Mouse (Mus musculus) layer of hippocampus, postnatal 36 days (tissue): ENCODE data around the gene Klhdc3. TPM values are rescaled to one million over a fixed set of nuclear protein-coding genes. Genes with fewer than 3 reads are reported as not detected.

Experiments
- DNase-seq, 2 experiments: peaks; one replicate each; pipeline ENCODE4 v3.0.0; 2022
- total RNA-seq, 2 experiments: library from RNA; stranded (reverse); gene quantifications; 2 replicates each; pipeline ENCODE4 v1.2.3; 2021

Klhdc3 gene
- total RNA-seq, 2 experiments from 2014 or later = 166 to 167 TPM

DNA sequence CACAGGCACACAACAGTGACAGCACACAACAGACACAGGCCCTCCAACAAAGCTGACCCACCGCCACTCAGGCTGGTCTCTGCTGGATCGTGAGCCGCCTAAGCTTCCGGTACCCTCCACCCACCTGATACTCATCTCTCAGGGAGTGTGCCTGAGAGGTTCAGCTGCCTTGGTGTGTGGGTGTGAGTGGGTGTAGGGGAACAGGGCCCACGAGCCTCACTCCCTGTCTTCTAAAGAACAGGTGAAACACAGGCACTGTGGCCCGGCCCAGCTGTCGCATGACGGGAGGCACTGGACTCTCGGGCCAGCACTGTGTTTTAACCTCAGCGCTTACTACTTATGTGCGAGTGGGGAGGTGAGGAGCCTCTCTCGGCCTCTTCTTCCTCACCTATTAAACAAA lies 21.4 kb upstream of the Klhdc3 start:
- DNase-seq = no peak

DNA sequence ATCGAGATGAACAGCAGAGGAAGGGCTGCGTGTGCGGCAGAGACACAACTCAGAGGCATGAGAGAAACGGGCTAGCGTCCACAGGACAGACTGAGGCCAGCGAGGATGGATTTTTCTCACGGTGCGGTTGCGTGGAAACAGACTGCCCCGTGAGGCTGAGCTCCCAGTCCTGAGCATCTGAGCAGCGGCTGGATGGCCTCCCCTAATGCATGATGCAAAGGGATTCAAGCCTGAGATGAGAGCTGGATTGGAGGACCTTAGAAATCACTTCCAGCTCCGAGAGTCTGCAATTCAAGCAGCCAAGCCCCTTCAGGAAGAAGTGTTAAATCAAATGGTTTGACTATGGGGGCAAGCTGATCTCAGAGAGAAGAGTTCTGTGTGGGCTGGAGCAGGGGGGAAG lies 20.8 kb upstream of the Klhdc3 start:
- no peak for DNase-seq

DNA sequence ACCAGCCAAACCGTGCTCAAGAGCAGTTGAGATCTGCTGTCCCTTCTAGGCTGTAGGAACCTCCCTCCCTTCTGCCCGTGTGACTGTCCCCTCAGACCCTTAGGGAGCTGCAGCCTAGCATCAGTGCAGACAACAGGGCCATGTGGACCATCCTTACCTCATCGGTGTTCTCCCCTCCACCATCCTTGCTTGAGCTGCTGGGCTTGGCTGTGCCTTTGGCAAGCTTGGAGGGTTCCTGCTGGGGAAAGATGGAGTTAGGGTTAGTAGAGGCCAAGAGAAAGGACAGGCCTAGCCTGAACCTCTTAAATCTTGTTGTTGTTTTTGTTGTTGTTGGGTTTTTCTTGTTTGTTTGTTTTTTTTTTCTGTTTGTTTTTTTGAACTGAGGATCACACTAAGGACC lies 19.2 kb upstream of the Klhdc3 start:
- DNase-seq = no peak

DNA sequence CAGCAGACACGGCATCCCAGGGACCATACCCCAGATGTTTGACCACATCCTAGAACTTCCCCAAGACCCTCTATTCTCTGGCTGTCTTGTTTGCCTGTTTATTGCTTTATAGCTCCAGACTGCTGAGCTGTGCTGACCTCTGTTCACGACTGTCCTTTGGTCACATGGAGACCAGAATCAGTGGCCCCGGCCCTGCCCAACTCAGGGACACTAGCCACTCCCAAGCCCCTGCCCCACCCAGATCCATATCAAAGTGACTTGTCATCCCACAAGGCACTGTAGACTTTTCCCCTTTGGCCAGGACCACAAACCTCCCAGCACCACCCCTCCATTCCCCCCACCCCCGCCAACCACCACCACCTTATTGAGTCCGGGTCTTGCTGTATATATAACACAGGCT lies 18.5 kb upstream of the Klhdc3 start:
- DNase-seq = no peak

DNA sequence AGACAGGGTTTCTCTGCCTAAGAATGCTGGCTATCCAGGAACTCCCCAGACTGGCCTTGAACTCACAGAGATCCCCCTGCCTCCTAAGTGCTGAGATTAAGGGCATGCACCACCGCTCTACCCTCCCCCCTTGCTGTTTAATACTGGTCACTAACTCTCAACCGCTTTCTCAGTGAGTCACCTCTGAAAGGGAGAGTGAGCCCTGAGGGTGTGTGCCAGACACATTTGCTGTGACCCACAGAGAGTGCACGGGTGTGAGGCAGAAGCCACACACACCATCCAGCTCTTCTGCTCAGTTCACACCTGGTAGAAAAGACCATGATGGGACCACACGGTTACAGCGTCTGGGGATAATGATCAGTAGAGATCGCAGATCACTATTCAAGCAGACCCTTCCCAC lies 17.8 kb upstream of the Klhdc3 start:
- no peak for DNase-seq

DNA sequence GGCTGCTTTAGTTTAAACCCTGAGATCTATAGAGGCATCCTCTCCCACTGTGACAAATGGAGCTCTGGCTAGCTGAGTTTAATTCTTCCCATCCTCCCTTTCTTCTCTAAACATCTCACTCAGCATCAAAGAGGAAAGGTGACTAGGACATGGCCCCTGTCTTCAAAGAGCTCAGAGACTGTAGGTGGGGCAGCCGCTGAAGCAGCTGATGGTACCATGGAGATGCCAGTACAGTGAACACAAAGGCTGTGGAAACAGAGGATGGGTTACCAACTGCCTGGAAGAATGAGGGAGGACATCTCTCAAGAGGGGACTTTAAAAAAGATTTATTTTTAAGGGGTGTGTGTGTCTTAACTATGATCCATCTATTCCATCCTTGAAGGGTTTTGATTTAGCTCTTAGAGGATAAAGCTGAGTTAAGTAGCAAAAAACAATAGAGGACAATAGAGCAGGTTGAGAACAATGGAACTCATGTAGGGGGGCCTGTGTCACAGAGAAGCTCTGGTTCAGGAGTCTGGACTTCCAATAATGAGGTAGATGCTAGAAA lies 13.9 kb upstream of the Klhdc3 start:
- no peak for DNase-seq

DNA sequence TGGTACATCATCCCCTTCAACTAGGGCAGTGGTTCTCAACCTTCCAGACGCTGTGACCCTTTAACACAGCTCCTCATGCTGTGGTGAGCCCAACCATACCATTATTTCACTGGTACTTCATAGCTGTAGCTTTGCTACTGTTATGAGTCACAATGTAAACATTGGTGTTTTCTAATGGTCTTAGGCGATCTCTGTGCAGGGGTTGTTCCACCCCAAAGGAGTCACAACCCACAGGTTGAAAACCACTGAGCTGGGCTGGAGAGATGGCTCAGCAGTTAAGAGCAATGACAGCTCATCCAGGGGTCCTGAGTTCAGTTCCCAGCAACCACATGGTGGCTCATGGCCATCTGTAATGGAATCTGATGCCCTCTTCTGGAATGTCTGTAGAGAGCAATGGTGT lies 10.7 kb upstream of the Klhdc3 start:
- no peak for DNase-seq

DNA sequence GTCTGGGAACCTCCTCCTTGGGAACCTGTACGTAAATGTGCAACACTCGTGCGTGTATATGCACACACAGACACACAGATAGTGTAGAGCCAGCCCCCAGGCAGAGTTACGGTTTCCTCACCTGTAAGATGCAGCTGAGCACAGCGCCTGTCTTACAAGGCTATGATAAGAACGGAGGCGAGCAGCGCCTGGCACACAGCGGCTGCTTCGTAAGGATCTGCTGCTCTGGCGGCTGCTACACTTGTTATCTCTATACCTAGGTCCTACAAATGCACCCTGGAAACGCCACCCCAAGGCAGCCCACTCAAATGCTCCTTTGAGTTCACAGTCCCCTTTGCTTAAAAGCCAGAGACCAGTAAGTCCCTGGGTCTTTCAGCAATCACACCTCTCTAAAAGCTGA lies 10.0 kb upstream of the Klhdc3 start:
- DNase-seq = no peak

DNA sequence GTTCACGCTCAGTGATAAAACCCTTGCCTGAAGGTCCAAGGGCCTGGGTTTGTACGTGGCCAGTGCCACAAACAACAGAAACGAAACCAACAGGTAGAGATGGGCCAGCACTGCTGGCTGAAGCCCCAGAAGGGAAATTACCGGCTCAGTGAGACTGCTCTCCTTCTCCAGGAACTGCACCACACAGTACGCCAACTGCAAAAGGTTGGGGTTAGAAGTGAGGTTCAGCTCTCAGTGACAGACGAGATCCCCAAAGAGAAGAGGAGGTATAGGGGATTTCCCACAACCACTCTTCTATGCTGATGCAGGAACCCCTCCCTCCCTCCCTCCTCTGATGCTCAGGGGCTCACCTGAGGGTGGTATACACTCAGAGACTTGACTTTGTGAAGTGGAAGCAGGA lies 5.2 kb upstream of the Klhdc3 start:
- DNase-seq = no peak

DNA sequence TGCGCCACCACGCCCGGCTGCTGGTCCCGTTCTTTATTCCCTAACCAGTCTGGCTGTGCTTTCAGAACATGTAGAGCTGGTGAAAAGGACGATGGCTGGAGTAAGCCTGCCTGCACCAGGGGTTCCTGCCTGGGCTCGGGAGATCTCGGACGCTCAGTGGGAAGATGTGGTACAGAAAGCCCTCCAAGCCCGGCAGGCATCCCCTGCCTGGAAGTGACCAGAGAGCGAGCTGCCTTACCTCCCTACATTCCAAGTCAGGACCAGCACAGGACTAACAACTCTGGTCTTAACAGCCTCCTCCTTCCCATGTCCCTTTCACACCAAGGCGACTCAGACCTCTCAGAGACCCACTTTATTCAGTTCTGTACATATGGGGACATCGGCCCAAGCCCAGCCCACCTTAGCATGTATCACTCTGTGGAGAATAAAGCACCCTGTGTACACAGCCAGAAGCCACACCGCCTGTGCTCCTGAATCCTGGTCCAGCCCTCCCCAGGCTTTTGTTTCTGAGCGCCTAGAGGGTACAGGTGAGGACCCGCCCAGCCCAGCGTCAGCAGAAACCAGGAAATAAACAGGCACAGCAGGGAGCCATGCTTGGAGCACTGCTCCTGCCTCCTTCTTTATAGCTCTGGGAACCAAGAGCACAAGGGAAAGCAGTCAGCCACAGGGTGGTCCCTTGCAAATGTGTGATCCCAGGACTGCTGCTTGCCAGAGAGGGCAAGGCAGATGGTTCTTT lies 2.1 kb upstream of the Klhdc3 start:
- no peak for DNase-seq

DNA sequence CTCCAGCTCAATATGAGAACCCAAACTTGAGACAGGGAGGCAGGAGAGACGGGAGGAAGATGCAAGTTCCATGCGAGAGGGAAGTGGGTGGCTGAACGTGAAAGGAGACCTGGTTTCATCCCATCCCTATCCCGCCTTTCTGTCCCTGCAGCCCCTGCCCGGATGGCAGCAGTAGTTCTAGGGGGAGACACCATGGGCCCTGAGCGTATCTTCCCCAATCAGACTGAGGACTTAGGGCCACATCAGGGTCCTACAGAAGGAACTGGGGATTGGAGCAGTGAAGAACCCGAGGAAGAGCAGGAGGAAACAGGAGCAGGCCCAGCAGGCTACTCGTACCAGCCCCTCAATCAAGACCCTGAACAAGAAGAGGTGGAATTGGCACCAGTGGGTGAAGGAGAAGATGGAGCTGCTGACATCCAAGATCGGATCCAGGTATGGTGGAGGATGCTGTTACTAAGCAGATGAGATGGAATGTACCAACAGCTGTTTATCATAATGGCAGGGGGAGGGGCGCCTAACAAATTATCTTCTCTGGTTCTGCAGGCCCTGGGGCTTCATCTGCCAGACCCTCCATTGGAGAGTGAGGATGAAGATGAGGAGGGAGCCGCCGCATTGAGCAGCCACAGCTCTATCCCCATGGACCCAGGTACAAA lies 878 bp upstream of the Klhdc3 start:
- no peak for DNase-seq

DNA sequence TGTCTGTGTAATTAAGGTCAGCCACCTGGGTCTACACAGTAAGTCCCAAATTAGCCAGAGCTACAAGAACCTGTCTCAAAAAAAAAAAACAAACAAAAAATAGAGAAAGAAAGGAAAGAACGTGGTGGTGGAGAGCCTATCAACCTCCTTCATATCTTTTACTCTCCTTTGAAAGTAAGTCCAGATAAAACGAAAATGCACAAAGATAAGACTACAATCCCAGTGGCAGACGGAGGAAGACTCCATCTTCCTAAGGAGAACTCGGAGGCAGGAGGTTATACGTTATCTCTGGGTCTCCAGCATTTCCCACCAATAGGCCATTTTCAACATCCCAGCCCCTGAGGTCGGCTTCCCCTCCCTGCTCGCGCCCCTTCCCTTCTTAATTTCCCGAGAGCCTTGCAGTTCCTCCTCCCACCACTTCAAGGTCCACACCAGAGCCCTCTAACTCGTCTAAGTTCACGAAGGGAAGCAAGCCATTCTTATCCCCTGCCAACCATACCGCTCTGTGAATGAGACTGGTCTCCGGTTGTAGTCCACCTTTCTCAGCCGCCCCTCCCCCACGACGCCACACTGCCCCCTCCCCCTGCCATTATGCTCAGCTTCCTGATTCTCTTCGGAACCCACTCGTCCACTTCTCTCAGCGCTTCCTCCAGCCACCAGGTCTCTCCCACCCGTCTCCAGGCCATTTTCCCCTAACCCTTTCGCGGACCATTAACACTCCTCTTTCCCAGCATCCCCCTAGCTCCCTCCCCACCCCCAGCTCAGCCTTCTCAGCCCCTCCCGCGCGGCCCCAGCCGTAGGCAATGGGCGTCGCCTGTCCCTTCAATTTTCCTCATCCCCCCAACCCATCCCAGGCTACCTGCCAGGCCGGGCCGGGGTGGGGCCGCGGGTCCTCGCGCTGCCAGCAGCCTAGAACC lies 613 bp downstream of the Klhdc3 start:
- no peak for DNase-seq

DNA sequence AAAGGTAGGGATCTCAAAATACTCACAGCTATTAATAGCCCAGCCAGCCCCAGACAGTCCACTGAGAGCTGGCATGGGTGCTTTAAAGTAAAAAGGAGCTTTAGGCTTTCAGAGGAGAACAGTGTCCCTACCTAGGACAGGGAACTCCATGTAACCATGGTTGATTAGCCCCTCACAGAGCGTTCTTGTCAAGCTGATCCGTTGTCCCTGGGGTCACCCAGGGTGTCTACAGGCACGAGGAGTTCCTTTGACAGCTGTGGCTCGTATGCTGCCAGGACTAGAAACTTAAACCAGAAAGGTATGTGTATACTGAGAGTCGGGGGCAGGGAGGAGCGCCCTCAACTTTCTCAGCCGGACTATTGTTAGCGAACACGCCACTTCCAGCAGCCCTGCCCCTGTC lies 1.8 kb downstream of the Klhdc3 start:
- no peak for DNase-seq

DNA sequence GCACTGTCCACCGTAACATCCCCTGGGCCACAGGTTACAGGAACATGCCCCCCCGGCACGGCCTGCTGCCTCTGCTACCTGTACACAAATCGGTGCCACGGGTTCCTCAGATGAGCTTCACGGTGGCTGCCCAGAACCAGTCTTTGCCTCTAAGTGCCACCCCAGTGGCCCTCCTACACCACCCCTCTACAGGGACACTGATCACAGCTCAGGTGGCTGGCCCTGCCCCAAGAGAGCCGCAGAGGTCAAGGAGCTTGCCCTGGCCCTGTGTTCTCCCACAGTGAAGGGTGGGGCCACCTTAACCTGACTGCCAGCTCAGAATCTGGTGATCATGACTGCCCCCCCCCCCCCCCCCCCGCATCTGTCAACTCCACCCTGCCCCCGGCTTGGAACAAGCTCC lies 2.3 kb downstream of the Klhdc3 start, which contains the start of gene Mea1:
TSS of gene Mea1 (plus strand) at position 378 of the 400 bp plus-strand sequence.
- no peak for DNase-seq

DNA sequence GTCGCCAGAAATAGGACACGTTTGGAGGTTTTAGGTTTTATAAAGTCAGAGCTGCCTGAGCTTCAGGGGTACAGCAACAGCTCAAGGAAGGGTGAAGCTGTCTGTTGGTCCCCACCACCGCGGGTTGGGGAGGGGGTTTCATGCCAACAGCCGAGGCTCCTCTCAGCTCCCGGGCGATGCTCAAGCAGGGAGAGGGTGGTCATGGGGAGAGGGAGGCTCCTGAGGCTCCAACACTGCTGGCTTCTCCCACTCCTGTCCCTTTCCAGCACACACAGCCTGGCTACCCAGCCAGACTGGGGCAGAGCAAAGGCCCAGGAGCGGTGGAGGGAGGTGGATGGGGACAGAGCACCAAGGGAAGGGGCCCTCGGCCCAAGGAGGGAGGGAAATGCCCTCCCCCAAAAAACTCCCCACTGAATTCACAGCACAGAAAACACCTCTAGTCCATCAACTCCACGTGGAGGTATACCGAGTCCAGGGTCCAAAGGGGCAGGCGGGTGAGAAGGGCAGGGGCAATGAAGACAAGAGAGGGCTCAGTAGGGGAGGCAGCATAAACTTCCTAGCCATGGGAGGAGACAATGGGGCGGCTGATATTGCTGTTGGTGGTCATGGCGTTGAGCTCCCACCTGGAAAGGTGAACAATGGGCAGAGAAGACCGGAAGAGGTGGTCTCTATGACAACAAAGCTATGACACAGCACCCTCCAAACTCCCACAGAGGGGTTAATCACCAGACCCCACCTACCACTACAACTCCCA lies 6.0 kb downstream of the Klhdc3 start:
- no peak for DNase-seq

DNA sequence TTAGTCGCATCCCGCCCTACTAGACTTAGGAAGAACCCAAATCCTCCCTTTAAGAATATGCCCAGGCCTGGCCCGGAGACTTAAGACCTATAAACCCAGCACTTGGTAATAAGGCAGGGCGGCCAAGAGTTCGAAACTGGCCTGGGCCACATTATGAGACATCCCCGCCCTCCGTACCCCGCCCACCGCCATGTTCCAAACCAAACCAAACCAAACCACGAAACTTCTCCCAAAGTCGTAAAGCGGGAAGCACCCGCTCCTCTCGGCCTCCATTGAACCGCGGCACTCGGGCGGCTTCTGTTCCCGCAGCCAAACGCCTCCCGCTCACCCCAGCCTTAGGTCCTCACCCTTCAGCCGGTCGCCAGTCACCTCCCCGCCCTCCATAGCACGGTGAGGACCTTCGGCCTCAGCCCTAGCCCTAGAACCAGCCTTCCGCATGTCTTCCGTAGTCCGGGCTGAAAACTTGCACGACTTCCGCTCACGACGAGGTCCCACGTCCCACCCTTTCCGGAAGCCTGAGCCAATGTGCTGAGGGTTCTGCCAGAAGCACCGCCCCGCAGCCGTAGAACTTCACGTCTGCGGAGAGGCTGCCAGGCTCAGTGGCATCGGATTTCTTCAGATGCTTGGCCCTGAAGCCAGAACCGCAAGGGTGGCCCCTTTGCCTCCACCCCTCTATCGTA lies 6.7 kb downstream of the Klhdc3 start, which contains the start of gene Rrp36:
TSS of gene Rrp36 (minus strand) at position 503 of the 680 bp plus-strand sequence.
- DNase-seq = peak; percentile 89 to 90

DNA sequence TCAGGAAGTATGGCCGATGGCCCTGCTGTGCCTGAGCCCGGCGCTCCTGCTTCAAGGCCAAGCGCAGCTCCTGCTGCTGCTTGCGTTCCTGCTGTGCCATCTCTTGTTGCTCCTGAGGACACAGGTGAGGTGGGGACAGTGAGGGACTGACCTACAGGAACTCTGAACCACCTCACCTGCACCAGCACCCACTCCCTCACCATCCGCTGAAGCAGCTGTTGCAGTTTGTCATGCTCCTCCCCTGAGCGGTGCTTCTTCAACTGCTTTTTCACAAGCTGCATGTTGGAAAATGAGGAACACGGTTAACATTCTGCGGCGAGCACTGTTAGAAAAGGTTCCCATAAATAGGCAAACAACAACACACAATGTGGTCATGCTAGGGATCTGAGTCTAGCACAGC lies 10.8 kb downstream of the Klhdc3 start:
- DNase-seq = no peak

DNA sequence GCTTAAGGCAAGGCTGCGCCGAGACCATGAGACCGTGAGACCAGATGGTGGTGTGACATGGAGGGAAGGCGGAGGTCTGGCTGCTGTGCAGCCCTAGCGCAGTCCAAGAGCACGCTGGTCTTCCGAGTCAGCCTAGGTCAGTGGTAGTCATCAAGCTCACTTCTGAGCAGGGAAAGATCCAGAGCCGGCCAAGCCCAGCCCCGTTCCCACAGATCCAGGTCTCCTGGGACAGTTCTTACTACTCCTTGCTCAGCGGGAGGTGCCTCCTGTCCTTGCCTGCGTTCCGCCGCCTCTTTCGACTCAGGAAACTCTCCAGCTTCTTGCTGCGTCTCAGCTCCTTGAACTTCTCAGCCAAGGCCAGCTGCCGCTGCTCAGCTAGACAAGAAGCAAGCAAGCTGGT lies 13.0 kb downstream of the Klhdc3 start:
- no peak for DNase-seq

DNA sequence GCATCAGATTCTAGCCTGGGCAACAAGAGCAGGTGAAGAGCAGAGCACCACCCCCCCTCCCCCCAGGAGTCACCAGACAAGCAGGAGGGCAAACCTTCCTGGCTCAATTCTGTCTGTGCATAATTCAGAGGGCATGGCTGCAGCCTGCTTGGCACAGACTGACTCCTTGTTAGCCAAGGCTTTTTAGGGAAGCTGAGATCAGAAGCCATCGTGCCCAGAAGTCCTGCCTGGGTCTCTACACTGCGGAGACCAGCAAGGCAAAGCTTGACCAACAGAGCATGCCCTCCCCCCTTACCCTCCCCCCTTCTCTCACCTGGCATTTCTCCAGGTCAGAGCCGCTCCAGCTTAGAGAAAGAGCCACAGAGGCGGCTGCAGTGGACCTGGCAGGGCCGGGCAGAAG lies 18.0 kb downstream of the Klhdc3 start:
- DNase-seq = no peak

DNA sequence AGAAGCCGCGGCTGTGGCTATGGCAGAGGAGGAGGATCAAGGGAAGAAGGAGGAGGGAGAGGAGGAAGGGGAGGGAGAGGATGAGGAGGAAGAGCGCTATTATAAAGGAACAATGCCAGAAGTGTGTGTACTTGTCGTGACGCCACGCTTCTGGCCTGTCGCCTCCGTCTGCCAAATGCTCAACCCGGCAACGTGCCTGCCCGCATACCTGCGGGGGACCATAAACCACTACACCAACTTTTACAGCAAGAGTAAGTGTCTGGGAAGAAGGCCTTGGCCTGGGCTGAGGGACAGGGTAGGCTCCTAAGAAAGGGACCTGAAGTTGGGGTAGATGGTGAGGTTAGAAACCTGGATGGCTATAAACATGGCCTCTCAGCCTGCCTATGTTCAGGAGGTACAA lies 18.7 kb downstream of the Klhdc3 start:
- no peak for DNase-seq

DNA sequence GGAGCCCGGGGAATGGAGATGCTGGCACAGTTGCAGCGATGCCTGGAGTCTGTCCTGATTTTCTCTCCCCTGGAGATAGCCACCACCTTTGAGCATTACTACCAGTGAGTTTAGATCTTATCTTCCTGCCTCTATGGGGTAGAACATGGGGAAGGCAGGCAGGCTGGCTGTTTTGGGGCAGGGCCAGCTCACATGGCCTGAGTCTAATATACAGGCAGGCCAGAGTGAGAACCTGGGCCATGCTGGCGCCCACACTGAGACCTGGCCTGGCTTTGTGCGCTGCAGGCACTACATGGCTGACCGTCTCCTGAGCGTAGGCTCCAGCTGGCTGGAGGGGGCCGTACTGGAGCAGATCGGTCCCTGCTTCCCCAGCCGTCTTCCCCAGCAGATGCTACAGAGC lies 19.4 kb downstream of the Klhdc3 start:
- no peak for DNase-seq

DNA sequence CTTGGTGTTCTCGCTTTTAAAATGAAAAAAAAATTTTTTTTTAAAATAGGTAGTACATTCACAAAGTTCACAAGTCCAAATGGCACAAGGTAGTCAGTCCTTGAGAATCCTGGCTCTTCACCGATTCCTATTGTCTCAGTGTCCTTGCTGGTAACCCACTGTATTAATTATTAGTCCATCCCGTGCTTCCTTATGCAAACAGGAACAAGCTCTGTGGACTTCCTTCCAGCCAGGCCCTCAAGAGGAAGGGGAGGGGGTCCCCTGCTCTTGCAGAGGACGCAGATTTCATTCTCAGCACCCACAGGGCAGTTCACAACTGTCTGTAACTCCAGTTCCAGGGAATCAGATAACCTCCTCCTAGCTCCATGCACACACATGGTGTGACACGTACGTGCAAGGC lies 24.7 kb downstream of the Klhdc3 start:
- no peak for DNase-seq
